Mouse (Mus musculus) heart, postnatal 25 days (tissue): Measurements from ENCODE around the gene Klhl12. TPM values are rescaled to one million over a fixed set of nuclear protein-coding genes. Genes with fewer than 3 reads are reported as not detected.

Experiments
- total RNA-seq, 2 experiments: library from RNA; stranded (reverse); gene quantifications; 2 replicates each; pipeline ENCODE4 v1.2.3; 2021

Gene Klhl12
- total RNA-seq, 2 experiments from 2014 or later = 19.1 to 20.5 TPM

Other genes with a start within 250 kb of the Klhl12 start
- 10 to 100 TPM; 15.5 to 20.5 TPM for gene Adora1, start 220.1 kb upstream of the Klhl12 start, total RNA-seq
- gene Myog, start 165.5 kb upstream of the Klhl12 start, total RNA-seq = not detected
- 1 to 10 TPM; 1.6 to 1.9 TPM for gene Ppfia4, start 122.6 kb upstream of the Klhl12 start, total RNA-seq
- gene Tmem183a, start 93.6 kb upstream of the Klhl12 start, total RNA-seq = 10 to 100 TPM; 19.4 to 19.8 TPM
- not detected for gene 4933406M09Rik, start 69.6 kb upstream of the Klhl12 start, total RNA-seq
- gene Cyb5r1, start 50.0 kb upstream of the Klhl12 start, total RNA-seq = 10 to 100 TPM; 25.3 to 25.5 TPM
- gene Adipor1, start 40.2 kb upstream of the Klhl12 start, total RNA-seq = 100 to 1,000 TPM; 140 TPM
- 1 to 10 TPM; 8.4 to 8.9 TPM for gene Rabif, start 39.1 kb downstream of the Klhl12 start, total RNA-seq
- gene Mgat4e, start 94.2 kb downstream of the Klhl12 start, total RNA-seq = not detected
- gene Kdm5b, start 104.6 kb downstream of the Klhl12 start, total RNA-seq = 10 to 100 TPM; 17.0 to 20.6 TPM
- not detected for gene Syt2, start 191.1 kb downstream of the Klhl12 start, total RNA-seq